ENCODE assay signal across 39 mouse cellular contexts in the genomic region with DNA sequence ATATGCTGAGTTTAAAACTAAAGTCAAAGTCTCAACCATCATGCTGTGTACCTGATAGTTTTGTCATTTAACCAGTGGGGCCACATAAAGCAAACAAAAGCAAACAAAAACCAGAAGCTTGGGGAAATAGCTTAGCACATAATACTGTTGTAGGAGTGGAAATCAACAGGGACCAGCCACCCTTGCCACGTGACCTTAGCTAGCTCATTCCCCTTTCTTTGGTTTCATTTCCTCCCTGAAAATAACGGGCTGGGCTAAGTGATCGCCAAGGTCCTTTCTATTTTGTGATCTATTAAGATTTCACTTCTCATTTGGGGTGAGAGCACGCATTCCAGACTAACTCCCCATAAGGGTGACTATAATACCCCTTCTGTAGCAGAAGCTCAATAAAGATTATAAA. TPM values are rescaled to one million over a fixed set of nuclear protein-coding genes. Genes with fewer than 3 reads are reported as not detected.
A peak's percentile ranks its signal among the peaks of the same experiment; 100 is the strongest.
DNase-seq lines count a peak whose midpoint lies in the region; ATAC-seq and TF ChIP-seq lines count a peak whose summit lies in the region.
"Had no signal": no experiment of that assay in that cellular context is flagged by ENCODE, and none has a peak within 500 bp of the region (broad histone marks: within the 10 kb centered on the region; RNA-seq: fewer than 3 reads in every experiment).

No protein-coding gene starts in this region.

- WGBS in heart, embryonic 10.5 days = 75% methylated on average over 4 of the region's 4 CpGs
- 73% methylated on average over 4 of the region's 4 CpGs for WGBS in liver, adult 2 months

- no peak overlapping the region for H3K27ac ChIP-seq in heart, embryonic 10.5 days
- no peak overlapping the region for H3K27ac ChIP-seq in liver, adult 2 months (replicated peaks; ENCODE audit: insufficient read depth, low read depth, low read length)
- peak overlapping the region; percentile 23 for H3K27ac ChIP-seq in bone marrow macrophage, adult 2 months (ENCODE audit: insufficient read depth, low read depth, low read length)
- H3K27ac ChIP-seq: forebrain, embryonic 13.5 days; hindbrain, embryonic 10.5 days; hindbrain, embryonic 15.5 days; layer of hippocampus, adult 2 months; liver, embryonic 14.5 days; midbrain, embryonic 12.5 days had no signal

- H3K9me3 ChIP-seq in heart, embryonic 10.5 days = no peaks in the 10 kb centered on the region
- H3K9me3 ChIP-seq: forebrain, embryonic 13.5 days; hindbrain, embryonic 10.5 days; hindbrain, embryonic 15.5 days; midbrain, embryonic 12.5 days had no signal

- TF ChIP-seq CTCF in liver, adult 2 months (IDR thresholded peaks at IDR 0.05; ENCODE audit: low read depth, low read length) = no peak
- TF ChIP-seq CTCF in bone marrow macrophage, adult 2 months (IDR thresholded peaks at IDR 0.05; ENCODE audit: low read depth, low read length) = no peak

- no peak for TF ChIP-seq POLR2A in liver, adult 2 months (IDR thresholded peaks at IDR 0.05; ENCODE audit: extremely low read depth, insufficient read depth, low read length)
- TF ChIP-seq POLR2A in bone marrow macrophage, adult 2 months (IDR thresholded peaks at IDR 0.05; ENCODE audit: borderline replicate concordance, low read depth, low read length) = no peak

- no peaks in the 10 kb centered on the region for H3K79me2 ChIP-seq in liver, adult 2 months (ENCODE audit: control insufficient read depth, insufficient read depth, low read length)

- DNase-seq in heart, adult 11 months = peak; percentile 96
- DNase-seq in heart, embryonic 10.5 days (ENCODE audit: low spot score) = no peak
- DNase-seq in liver, adult 2 months (ENCODE audit: extremely low read depth, low read depth, low spot score) = peak; percentile 19
- no peak for DNase-seq in liver
- no peak for DNase-seq in gastrocnemius, adult 8-10 months (ENCODE audit: low spot score in 2 of 2)
- DNase-seq in thymus, postnatal 14 days = no peak
- DNase-seq: adrenal gland, postnatal 25 days; cerebellum, adult 2 months; cerebellum, postnatal 25 days; heart, postnatal 14 days; kidney, adult 11 months; kidney, postnatal 14 days; layer of hippocampus, postnatal 36 days; left cerebral cortex, postnatal 4 days; lung, adult 2 months; lung, postnatal 14 days; retina, postnatal 1 day; right cerebral cortex, postnatal 14 days; thymus, adult 2 months had no signal

- no peaks in the 10 kb centered on the region for H3K4me1 ChIP-seq in heart, embryonic 10.5 days
- no peaks in the 10 kb centered on the region for H3K4me1 ChIP-seq in liver, adult 2 months (ENCODE audit: control insufficient read depth, insufficient read depth, low read length)
- H3K4me1 ChIP-seq in bone marrow macrophage, adult 2 months (ENCODE audit: control insufficient read depth, insufficient read depth, low read length) = peaks cover 10% of the 10 kb centered on the region
- H3K4me1 ChIP-seq: forebrain, embryonic 13.5 days; hindbrain, embryonic 10.5 days; hindbrain, embryonic 15.5 days; megakaryocyte, embryonic 14.5 days; midbrain, embryonic 12.5 days had no signal

- no peaks in the 10 kb centered on the region for H3K36me3 ChIP-seq in heart, embryonic 10.5 days
- no peaks in the 10 kb centered on the region for H3K36me3 ChIP-seq in liver, adult 2 months (ENCODE audit: control insufficient read depth, insufficient read depth, low read length)
- H3K36me3 ChIP-seq: hindbrain, embryonic 10.5 days; hindbrain, embryonic 15.5 days; midbrain, embryonic 12.5 days had no signal

- no peak overlapping the region for H3K9ac ChIP-seq in liver, adult 2 months (ENCODE audit: low read depth, low read length)
- H3K9ac ChIP-seq: forebrain, embryonic 13.5 days; hindbrain, embryonic 15.5 days; liver, embryonic 14.5 days; midbrain, embryonic 12.5 days had no signal

- peak; percentile 70 for ATAC-seq in megakaryocyte progenitor cell, adult 5-6 weeks (replicated peaks; ENCODE audit: poor library complexity)
- ATAC-seq: CD4-positive, CD25-positive, alpha-beta regulatory T cell, adult 4 months; forebrain, embryonic 13.5 days; inflammation-experienced regulatory T-cells, adult 6 months had no signal

- no peaks in the 10 kb centered on the region for H3K27me3 ChIP-seq in heart, embryonic 10.5 days (ENCODE audit: insufficient read depth, poor library complexity, severe bottlenecking)
- H3K27me3 ChIP-seq in liver, adult 2 months (ENCODE audit: control insufficient read depth, insufficient read depth, low read length) = no peaks in the 10 kb centered on the region
- H3K27me3 ChIP-seq: forebrain, embryonic 13.5 days; hindbrain, embryonic 15.5 days; megakaryocyte, embryonic 14.5 days; midbrain, embryonic 12.5 days had no signal

- H3K4me3 ChIP-seq in heart, embryonic 10.5 days = no peak overlapping the region
- H3K4me3 ChIP-seq in liver, adult 2 months (ENCODE audit: insufficient read depth, low read depth, low read length) = no peak overlapping the region
- H3K4me3 ChIP-seq in bone marrow macrophage, adult 2 months (ENCODE audit: insufficient read depth, low read length) = no peak overlapping the region
- H3K4me3 ChIP-seq: forebrain, embryonic 13.5 days; hindbrain, embryonic 10.5 days; hindbrain, embryonic 15.5 days; layer of hippocampus, adult 2 months; megakaryocyte, embryonic 14.5 days; midbrain, embryonic 12.5 days had no signal

RNA-seq across cellular contexts. Expression of a gene that starts 13.0 kb away (rescaled TPM):
- not detected in 2 replicates for polyA plus RNA-seq in heart, embryonic 10.5 days (2016; fragmentation: Nextera tagmentation; extraction: Ambion mirVana)
- not detected in 2 replicates for total RNA-seq in liver, adult 2 months (2014; rRNA removed)
- not detected in 2 replicates for polyA plus RNA-seq in liver, adult 2 months (2012; rRNA removed)
- not detected in 2 replicates for polyA plus RNA-seq in bone marrow macrophage, adult 2 months (2012; ENCODE audit: insufficient read depth, insufficient read length, missing spikeins)
- total RNA-seq in megakaryocyte progenitor cell, adult 5-6 weeks (2015) = not detected in 2 replicates
- not detected in 2 replicates for total RNA-seq in megakaryocyte progenitor cell, adult 5-6 weeks (2017)
- not detected for total RNA-seq in gastrocnemius, adult 8-10 months (2022)
- total RNA-seq: adrenal gland, adult 18-20 months; adrenal gland, postnatal 25 days; gastrocnemius, postnatal 4 days; heart, postnatal 14 days; layer of hippocampus, adult 2 months; layer of hippocampus, postnatal 36 days; left cerebral cortex, postnatal 4 days had no signal
- polyA plus RNA-seq: CD4-positive, CD25-positive, alpha-beta regulatory T cell, adult 4 months; cerebellum, adult 2 months; embryonic facial prominence, embryonic 11.5 days; heart, embryonic 14.5 days; hindbrain, embryonic 10.5 days; hindbrain, embryonic 15.5 days; inflammation-experienced regulatory T-cells, adult 6 months; kidney, embryonic 14.5 days; limb, embryonic 14.5 days; liver, embryonic 14.5 days; lung, adult 2 months; midbrain, embryonic 12.5 days; neural tube, embryonic 14.5 days; small intestine, adult 2 months; stomach, embryonic 16.5 days; thymus, adult 2 months had no signal

Comparison
In these comparisons a context has a peak if more than half of its experiments do, and no peak if none do; other contexts are left out.
1. DNase-seq: peak in heart, adult 11 months (single experiment) and liver, adult 2 months (single experiment); none in heart, embryonic 10.5 days (single experiment), liver (single experiment), gastrocnemius, adult 8-10 months (0 of 2) and thymus, postnatal 14 days (single experiment).